Mouse (Mus musculus) c-Kit-positive CD71-positive TER-119-positive erythroid progenitor cells, embryonic 14.5 days (primary cell): ENCODE results near the gene Gm20388.

Source experiments
- DNase-seq: peaks from one replicate; pipeline ENCODE4 v3.0.0-alpha.2; 2013; ENCODE audit warnings: low spot score

The Gm20388 gene

DNA sequence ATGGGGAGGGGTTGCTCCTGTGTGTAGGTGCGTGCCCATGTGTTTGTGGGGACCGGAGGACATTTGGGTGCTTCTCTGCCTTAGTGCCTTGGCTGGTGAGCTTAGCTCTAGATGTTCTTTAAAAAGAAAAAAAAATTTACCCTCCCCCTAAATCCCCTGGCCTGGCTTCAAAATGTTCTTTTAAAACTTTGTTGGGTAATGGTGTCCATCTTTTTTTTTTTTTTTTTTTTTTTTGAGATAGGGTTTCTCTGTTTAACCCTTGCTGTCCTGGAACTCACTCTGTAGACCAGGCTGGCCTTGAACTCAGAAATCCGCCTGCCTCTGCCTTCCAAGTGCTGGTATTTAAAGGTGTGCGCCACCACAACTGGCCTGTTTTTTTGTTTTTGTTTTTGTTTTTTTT, 4.7 kb downstream of the Gm20388 start:
- DNase-seq: no peak

DNA sequence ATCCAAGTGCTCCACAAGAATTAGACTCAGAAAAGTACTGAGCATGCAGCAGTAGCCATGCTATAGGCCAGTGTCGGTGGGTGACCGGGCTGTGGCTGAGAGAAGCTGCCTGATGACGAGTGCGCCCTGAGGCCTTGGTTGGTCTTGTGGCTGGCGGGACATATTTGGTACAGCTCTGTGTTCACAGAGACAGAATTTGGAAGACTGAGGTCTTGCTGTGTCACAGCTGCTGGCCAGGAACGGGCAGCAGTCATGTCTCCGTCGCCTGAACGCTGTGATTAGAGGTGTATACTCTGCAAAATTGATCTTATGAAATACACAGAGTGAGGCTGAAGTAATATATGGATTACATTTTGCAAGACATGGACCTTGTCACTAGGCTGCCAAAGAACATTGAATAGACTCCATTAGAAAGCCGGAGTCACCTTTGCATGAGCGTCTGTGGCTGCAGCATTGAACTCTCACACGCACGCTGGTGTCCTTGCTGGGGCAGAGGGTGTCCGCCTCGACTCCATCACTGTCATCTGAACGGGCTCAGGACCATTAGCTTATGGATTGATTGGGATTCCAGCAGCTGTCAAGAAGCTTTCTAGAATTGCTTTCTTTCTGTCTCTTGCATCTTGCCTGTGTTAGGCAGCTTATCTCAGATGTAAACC, 5.7 kb downstream of the Gm20388 start:
- DNase-seq: no peak

GRCm38 (mm10) chr8:119917415-119917814, 6.8 kb downstream of the Gm20388 start:
- DNase-seq: no peak

GRCm38 (mm10) chr8:119918155-119918567, 7.5 kb downstream of the Gm20388 start:
- DNase-seq: peak; percentile 78

DNA sequence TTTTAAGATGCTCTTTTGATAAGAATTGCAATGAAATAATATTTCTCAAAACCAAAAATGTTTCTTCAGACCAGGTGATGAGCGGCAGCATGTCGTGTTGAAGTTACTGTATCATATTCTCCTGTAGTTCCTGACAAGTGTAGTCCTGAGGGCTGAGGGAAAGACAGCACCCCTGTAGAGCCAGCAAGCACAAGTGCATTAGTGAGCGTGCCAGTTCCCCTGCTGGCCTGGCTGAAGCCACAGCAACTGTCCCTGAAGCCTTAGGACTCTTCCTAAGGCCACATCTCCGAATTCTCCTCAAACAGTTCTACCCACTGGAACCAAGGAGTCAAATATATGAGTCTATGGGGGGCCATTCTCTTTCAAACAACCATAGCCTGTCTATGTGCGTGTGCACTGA, 12.6 kb downstream of the Gm20388 start:
- DNase-seq: no peak

DNA sequence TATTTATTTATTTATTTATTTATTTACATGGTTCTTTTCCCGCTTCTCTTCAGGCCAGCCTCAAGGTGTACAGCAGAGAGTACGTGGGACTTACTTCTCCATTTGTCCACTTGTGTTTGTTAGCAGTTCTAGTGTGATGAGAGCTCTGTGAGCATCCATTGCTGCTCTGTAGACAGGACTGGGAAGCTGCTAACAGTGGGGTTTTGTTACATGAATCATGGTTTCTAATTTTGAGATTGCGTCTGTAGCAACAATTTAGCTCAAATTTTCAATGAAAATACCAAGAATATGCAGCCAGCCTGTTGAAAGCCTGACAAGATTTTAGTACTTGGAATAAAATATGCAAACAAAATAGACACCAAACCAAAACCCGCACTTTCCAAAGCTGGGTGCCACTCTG, 14.8 kb downstream of the Gm20388 start:
- DNase-seq: no peak

- no peak for DNase-seq
These were observed 15.8 kb downstream of the Gm20388 start for GRCm38 (mm10) chr8:119926474-119926873.

DNA sequence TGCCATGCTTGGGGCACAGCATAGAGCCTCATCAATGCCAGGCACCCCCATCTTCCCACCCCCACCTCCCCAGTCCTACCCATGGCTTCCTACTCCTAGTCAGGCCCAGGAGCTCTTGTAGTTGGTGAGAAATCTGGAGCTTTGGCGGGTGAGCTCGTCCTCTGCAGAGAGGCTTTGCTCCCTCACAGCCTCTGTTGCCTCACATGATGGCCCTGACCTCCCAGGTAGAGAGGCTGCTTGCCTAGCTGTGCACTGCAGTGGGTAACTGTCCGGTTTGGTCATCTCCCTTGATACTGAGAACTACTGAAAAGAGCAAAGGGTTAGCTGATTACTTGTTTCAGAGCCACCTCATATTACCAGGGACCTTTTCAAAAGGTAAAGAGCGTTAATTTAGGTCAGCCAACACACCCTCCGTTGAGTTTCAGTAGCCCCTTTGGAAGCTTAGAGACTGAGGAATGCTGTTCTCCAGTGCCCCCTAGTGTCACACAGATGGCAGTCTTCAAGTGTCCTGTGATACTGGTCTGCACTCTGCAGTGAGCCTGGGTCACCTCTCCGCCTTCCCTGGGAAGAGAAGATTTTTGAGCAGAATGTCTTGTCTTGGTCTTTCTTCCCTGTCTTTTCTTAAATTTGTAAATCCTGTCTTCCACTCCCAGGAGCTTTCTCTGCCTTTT, 16.9 kb downstream of the Gm20388 start:
- DNase-seq: peak; percentile 61

- no peak for DNase-seq
These were observed 20.7 kb downstream of the Gm20388 start for GRCm38 (mm10) chr8:119931317-119931716.

DNA sequence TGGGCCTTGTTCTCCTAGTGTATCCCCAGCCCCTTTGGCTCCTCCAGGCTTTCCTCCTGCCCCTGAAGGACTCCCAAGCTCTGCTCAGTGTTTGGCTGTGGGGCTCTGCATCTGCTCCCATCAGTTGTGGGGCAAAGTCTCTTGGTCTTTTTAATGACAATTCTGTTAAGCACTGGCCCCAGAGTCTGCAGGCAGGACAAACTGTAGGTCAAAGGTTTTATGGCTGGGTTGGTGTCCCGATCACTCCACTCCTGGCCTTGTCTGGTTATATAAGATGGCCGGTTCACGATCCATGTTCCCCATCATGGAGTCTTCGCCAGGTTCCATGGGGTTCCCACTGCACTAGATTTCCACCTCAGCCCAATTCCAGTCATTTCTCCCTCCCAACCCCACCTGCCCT, 23.0 kb downstream of the Gm20388 start:
- DNase-seq: no peak

DNA sequence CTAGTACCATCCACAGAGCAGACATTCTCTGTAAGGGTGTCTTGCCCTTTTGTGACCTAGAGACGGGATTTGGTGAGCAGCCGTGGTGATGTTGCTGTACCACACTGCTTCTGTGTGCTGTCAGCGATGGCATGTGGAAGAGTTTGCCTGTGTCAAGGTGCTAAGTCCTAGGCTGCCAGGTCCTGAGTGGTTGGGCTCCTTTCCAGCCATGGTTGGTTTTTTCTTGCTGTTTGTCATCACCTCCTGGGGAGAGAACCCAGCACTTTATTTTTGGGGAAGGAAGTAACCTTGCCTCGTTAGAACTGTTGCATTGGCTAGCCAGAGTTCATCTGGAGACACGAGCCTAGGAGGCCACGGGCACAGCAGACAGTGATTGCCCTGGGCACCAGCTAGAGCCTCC, 24.9 kb downstream of the Gm20388 start:
- DNase-seq: no peak

DNA sequence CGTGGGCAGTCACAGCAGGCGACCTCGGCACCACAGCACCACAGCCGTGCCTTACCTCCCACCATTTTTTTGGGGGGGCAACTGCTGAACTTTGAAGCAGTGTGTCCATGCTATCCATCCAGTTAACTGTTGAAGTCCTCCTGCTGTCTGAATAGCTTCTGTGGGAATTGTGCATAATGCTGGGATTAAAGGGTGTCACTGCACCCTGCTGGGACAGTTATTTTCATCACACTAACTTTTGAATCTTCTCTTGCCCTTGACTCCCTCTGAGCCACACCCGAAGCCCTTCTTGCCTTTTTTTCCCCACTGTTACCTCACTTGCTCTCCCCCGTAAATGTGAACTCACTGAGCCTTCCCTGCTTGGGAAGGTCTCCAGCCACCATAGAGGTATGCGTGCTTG, 27.8 kb downstream of the Gm20388 start:
- DNase-seq: no peak

DNA sequence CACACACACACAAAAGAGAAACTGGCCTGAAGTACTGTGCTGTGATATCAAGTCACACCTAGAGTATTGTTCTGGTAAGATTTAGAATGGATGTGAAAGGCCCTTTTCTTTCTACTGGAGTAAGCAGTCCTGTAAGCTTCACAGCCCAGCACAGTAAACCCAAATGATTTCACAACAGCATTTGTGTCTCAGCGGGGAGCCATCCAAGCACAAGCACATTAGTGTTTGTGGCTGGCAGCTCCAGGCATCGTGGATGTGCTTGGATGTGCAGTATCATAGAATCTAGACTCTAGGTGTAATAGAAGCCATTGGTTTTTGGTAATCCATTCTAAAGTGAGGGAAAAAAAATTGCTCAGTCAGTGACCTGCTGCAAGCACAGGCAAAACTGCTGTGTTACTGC, 28.7 kb downstream of the Gm20388 start:
- no peak for DNase-seq

GRCm38 (mm10) chr8:119941471-119941870, 30.8 kb downstream of the Gm20388 start:
- DNase-seq: no peak

- no peak for DNase-seq
These were observed 33.0 kb downstream of the Gm20388 start for GRCm38 (mm10) chr8:119943616-119944015.

- peak; percentile 51 for DNase-seq
These were observed 33.6 kb downstream of the Gm20388 start for GRCm38 (mm10) chr8:119944096-119944811.

GRCm38 (mm10) chr8:119946326-119946865, 35.8 kb downstream of the Gm20388 start:
- DNase-seq: no peak

GRCm38 (mm10) chr8:119947653-119948052, 37.0 kb downstream of the Gm20388 start:
- DNase-seq: no peak

DNA sequence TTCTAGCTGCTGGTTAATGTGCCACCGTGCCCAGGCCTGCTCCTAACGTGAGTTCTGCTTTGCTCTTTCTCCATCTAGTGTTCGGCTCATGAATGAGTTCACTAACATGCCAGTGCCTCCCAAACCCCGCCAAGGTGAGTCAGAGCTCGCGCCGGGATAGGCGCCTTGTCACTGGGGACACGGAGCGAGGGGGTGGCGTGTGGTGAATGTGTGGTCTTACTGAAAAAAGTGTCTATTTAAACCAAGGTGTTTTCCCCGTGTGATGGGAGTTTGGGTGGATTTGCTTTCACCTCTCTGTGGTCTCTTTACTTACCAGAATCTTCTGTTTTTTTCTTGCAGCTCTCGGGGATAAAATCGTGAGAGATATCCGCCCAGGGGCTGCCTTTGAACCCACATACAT, 37.7 kb downstream of the Gm20388 start:
- no peak for DNase-seq

- DNase-seq: no peak
These were observed 41.6 kb downstream of the Gm20388 start for GRCm38 (mm10) chr8:119952282-119952681.

DNA sequence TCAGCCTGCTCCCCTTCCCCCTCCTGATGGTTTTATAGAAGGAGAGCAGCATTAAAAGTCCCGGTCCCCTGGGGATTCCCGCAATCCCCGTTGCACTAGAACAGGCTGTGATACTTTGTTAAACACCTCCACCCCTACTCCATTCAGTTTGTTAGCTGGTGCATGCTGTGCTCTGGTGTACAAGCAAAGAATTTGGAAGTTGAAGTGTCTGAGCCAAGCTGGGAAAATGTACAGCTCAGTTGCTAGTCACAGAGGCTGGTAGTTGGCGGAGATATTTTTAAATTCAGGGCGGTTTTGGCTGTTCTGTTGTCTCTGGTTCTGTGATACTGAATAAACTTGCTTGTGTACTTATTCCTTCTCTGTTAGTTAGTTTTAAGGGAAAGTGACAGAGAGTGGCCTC, 42.1 kb downstream of the Gm20388 start:
- no peak for DNase-seq

GRCm38 (mm10) chr8:119955333-119955732, 44.7 kb downstream of the Gm20388 start:
- no peak for DNase-seq

DNA sequence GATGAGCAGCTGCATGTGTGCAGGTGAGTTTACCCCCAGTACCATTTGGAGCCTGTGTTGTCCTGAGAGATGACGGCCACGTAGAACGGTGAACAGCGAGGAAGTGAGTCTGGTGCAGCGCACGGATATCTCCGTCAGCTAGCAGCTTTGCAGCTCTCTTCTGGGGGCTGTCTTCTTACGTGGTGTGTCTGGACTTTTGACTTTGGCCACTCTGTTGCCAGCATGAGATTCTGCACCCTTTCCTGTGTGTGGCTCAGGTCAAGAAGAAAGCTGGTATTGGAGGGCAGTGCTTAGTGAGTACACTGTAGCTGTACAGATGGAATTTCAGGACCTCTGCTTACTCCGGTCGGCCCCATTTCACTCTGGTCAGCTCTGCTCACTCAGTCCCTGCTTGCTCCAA, 47.4 kb downstream of the Gm20388 start:
- DNase-seq: no peak
